Mouse (Mus musculus) ovary, postnatal 14 days (tissue): ENCODE measurements around the gene Slc6a4.
"Not testable (repeated sequence)": the region's sequence is repeated elsewhere in the genome, so short reads cannot be mapped to it uniquely, and the experiment has no call there.

ENCODE experiments used
- DNase-seq: peaks from one replicate; pipeline ENCODE4 v3.0.0; 2022; ENCODE audit warnings: low spot score

Gene Slc6a4

GRCm38 (mm10) chr11:77019539-77019938 lies 21.1 kb downstream of the Slc6a4 start:
- DNase-seq = no peak

- DNase-seq = no peak
These were observed 23.5 kb downstream of the Slc6a4 start for GRCm38 (mm10) chr11:77021749-77022396.

GRCm38 (mm10) chr11:77026559-77026958 lies 28.2 kb downstream of the Slc6a4 start:
- no peak for DNase-seq

GRCm38 (mm10) chr11:77028157-77028556 lies 29.8 kb downstream of the Slc6a4 start:
- DNase-seq = no peak

- DNase-seq = no peak
These were observed 32.9 kb downstream of the Slc6a4 start for GRCm38 (mm10) chr11:77031151-77031934.

- DNase-seq = no peak
These were observed 43.5 kb downstream of the Slc6a4 start for GRCm38 (mm10) chr11:77041891-77042290.

GRCm38 (mm10) chr11:77042816-77043215 lies 44.4 kb downstream of the Slc6a4 start:
- DNase-seq = no peak

- DNase-seq = no peak
These were observed 63.5 kb downstream of the Slc6a4 start for GRCm38 (mm10) chr11:77061951-77062350.

- DNase-seq = no peak
These were observed 65.0 kb downstream of the Slc6a4 start for GRCm38 (mm10) chr11:77063406-77063805.

GRCm38 (mm10) chr11:77068825-77069224 lies 70.4 kb downstream of the Slc6a4 start:
- no peak for DNase-seq

GRCm38 (mm10) chr11:77070721-77071120 lies 72.3 kb downstream of the Slc6a4 start:
- no peak for DNase-seq

- DNase-seq = not testable (repeated sequence)
These were observed 78.9 kb downstream of the Slc6a4 start for GRCm38 (mm10) chr11:77077331-77077730.

GRCm38 (mm10) chr11:77077792-77078191 lies 79.4 kb downstream of the Slc6a4 start:
- DNase-seq = no peak

GRCm38 (mm10) chr11:77078273-77079134 lies 80.1 kb downstream of the Slc6a4 start, which contains the start of gene Nsrp1:
TSS of gene Nsrp1 (minus strand) at chr11:77078435.
- DNase-seq = peak; percentile 84

- no peak for DNase-seq
These were observed 81.0 kb downstream of the Slc6a4 start for GRCm38 (mm10) chr11:77079361-77079760.
